Mouse (Mus musculus) forebrain, embryonic 15.5 days (tissue): Measurements from ENCODE around the gene Ccdc171. TPM values are rescaled to one million over a fixed set of nuclear protein-coding genes. Genes with fewer than 3 reads are reported as not detected.

ENCODE experiments used
- polyA plus RNA-seq: library from polyadenylated mRNA; unstranded; fragments of >200 nt; fragmentation: Nextera tagmentation; extraction: Ambion mirVana; gene quantifications from 2 replicates; pipeline ENCODE4 v1.2.1, GENCODE M21; 2015

The Ccdc171 gene
- polyA plus RNA-seq, 1 experiment from 2014 or later: 5.5 TPM

Other genes starting within 250 kb of the Ccdc171 start
- 11.7 and 13.7 TPM in 2 replicates for gene Ttc39b, start 201.3 kb upstream of the Ccdc171 start, polyA plus RNA-seq
- gene Snapc3, start 107.8 kb upstream of the Ccdc171 start, polyA plus RNA-seq: 100 and 101 TPM in 2 replicates
- gene Psip1, start 39.1 kb upstream of the Ccdc171 start, polyA plus RNA-seq: 290 and 317 TPM in 2 replicates